Mouse (Mus musculus): ENCODE measurements around the gene Hmbs. TPM values are rescaled to one million over a fixed set of nuclear protein-coding genes. Genes with fewer than 3 reads are reported as not detected.
"Not testable (repeated sequence)": the region's sequence is repeated elsewhere in the genome, so short reads cannot be mapped to it uniquely, and the experiment has no call there.

The Hmbs gene
- total RNA-seq, 2 experiments from 2014 or later = 21.9 to 29.1 TPM

DNA sequence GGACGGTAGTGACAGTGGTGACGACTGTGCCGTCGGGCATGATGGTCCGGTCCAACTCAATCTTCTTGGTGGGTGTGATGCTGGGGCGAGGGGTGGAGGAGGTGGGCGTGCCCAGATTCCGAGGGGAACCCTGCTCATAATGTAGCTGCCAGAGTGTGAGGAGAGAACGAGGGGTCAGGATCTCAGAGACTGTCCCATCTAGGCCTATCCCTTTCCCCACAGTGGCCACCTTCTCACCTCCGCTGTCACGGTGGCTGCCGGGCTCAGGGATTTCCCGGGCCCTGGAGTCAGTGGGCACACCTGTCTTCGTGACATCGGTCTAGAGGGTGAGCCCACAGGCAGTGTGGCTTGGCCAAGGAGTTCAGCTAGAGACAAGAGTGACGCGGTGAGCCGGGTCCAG is 29.1 kb downstream of the Hmbs start:
- TF ChIP-seq CTCF (IDR thresholded peaks at IDR 0.05) = no peak
- no peak for DNase-seq
- intact Hi-C loops (cut with DNase I) = no loop called here
- Histone ChIP-seq H3K4me3 (no peak overlapping the region), H3K27ac (no peak overlapping the region)

DNA sequence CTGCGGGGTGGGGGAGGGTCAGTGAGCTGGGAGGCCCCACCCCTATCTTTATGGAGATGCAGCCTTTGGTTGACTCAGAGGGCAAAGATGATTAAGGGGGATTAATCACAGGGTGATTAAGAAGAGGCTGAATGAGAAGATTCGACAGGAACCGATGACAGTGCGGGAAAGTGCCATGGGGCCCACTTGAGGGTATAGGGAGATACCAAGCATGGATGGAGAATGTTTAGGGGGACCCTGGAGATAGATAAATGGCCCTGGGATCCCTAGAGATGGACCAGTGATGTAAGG is 29.8 kb downstream of the Hmbs start:
- no peak for TF ChIP-seq CTCF (IDR thresholded peaks at IDR 0.05)
- DNase-seq = no peak
- H3K4me3 ChIP-seq = no peak overlapping the region
- intact Hi-C loops (cut with DNase I) = no loop called here
- H3K27ac ChIP-seq = no peak overlapping the region

DNA sequence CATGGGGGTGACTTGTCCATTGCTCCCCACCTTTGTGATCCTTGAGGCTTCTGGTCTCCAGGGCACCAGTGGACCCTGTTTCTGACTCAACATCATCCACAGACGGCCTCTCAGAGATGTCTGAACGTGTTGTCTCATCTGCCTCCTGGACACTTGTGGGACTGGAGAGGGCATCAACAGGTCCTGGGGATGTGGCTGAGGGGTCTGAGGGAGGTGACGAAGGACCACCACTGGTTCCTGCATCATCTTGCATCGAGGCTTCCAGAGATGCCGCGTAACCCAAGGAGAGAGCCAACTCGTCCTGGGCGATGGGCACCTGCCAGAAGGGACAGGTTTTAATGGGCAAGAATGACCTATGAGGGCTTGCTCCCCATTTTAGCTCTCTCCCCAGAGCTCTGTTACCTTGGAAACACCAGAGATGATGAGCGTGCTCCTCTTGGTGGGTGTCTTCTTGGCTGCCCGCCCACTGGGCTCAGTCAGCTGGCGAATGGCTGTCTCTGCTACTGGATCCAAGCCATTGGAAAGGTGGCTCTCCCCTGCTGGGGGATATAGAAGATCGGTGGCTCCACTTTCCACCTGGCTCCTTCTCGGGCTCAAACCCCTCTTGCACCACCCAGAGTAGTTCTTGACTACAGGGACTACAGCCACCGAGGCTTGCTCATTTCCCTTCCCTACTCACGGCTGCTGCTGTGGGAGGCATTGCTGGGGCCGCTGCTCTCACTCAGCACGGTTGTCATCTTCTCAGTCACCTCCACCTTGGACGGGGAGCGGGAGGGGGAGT is 30.4 kb downstream of the Hmbs start:
- no peak overlapping the region for H3K4me3 ChIP-seq
- no peak overlapping the region for H3K27ac ChIP-seq
- no peak for TF ChIP-seq CTCF (IDR thresholded peaks at IDR 0.05)
- intact Hi-C loops (cut with DNase I) = no loop called here
- no peak for DNase-seq

DNA sequence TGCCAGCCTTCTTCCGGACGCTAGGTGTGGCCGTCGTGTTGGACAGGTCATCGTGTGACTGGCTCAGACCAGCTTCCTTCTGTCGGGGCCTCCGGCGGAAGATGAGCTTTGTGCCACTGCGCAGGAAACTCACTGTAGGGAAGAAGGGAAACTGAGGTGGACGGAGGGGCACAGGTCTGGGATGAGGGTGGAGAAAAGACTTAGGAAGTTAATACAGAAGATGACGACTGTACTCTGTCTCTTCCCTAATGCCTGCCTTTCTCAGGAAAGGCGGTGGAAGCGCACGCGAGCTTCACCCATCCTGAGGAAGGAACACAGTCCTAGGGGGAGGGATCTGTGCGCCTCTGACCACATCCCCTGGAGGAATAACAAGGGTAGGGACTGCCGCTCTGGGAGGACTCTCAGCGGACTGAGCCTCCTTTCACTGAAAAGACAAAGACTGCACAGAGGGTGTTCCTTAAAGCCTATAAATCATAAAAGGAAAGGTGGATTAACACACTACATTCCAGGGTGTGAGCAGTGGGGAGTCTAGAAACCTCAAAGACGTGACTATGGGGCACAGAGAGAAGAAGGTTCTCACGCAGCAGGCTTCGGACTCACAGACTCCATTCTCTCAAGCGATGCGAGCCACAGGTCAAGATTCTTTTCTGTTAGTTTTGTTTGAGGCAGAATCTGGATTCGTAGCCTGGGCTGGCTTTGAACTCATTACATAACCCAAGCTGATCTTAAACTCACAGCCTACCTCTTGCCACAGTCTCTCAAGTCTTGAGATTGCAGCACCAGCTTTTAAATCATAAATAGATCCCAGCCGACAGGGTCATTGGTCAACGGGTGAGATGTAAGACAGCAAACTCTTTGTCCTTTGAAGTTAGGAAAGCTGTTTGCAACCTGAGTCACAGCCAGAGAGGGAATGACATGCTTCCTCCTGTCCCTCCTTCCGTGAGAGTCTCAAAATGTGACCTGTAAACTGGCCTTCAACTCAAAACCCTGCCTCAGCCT is 32.6 kb downstream of the Hmbs start:
- Histone ChIP-seq H3K27ac (peak overlapping the region; percentile 81), H3K4me3 (peak overlapping the region; percentile 53)
- no peak for DNase-seq
- no peak for TF ChIP-seq CTCF (IDR thresholded peaks at IDR 0.05)
- intact Hi-C loops (cut with DNase I) = no loop called here

DNA sequence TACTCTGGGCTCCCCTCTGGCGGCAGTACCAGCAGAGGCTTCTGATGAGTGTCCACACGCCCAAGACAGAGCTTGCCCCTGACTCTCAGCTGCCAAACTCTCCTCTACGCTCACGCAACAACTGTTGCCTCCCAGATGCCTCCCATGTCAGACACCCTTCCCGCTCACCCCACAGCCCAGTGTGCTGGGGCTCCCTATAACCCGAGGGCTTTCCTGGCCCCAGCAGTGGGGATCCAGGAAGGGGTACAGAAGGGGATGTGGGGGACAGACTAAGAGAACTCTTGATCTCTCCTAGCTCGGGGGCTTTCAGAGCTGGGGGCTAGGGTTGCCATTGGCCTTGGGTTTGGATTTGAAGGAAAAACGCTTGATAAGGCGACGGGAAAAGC is 33.3 kb downstream of the Hmbs start:
- intact Hi-C loops (cut with DNase I) = no loop called here
- H3K27ac ChIP-seq = peak overlapping the region; percentile 81
- DNase-seq = no peak
- H3K4me3 ChIP-seq = peak overlapping the region; percentile 53
- no peak for TF ChIP-seq CTCF (IDR thresholded peaks at IDR 0.05)

DNA sequence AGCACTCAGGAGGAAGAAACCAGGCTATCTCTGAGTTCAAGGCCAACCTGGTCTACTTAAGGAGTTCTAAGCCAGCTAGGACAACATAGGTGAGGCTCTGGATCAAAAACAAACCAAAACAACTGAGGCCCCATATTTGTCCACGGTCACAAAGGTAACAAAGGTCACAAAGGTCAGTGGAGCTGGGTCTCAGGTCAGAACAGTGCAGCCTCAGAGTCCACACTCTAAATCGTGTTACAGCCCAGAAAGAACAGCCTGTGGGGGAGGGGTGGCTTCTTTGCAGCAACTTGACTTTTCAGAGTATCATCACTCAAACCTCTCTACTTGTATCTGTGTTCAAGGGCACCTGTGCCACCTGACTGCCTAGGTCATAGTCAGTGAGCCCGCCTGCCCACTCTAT is 34.3 kb downstream of the Hmbs start:
- intact Hi-C loops (cut with DNase I) = no loop called here
- no peak for DNase-seq
- no peak for TF ChIP-seq CTCF (IDR thresholded peaks at IDR 0.05)
- Histone ChIP-seq H3K4me3 (no peak overlapping the region), H3K27ac (peak overlapping the region; percentile 81; the same call in 1 of the 2 replicates)

DNA sequence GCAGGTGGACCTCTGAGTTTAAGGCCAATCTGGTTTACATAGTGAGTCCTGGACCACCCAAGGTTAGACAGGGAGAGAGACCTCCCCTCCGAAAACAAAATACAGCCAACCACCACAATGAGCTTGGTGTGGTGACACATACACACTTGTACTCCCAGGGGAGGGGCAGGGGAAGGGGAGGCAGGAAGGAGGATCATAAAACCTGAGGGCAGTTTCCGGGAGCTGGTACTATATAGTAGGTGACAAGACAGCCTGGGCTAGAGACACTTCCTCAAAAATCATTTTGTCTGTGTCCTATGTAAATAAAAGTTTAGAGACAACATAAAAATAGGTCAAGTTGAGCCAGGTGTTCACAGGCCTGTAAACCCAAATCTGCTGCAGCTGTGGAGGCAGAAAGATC is 36.8 kb downstream of the Hmbs start:
- no peak overlapping the region for H3K4me3 ChIP-seq
- no peak for TF ChIP-seq CTCF (IDR thresholded peaks at IDR 0.05)
- DNase-seq = no peak
- H3K27ac ChIP-seq = no peak overlapping the region
- intact Hi-C loops (cut with DNase I) = no loop called here

DNA sequence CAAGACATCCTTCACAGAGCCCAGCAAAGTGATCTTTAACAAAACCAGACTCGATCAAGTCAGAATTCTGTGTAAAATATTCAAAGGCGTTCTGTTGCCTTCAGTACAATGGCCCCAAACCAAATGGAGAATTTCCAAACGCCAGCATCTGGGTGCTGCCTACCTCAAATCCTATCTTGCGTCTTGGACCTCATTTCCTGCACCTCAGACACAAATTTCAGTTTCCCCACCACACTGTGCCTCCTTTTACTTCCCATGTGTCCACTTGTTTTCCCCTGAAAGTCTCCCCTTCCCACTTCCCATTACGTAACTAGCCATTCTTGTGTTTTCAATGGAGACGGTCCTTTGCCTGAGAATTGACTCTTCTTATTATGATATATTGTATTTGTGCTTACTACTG is 37.5 kb downstream of the Hmbs start:
- Histone ChIP-seq H3K4me3 (no peak overlapping the region), H3K27ac (peak overlapping the region; percentile 84; the same call in 1 of the 2 replicates)
- no peak for DNase-seq
- TF ChIP-seq CTCF (IDR thresholded peaks at IDR 0.05) = no peak
- intact Hi-C loops (cut with DNase I) = no loop called here

DNA sequence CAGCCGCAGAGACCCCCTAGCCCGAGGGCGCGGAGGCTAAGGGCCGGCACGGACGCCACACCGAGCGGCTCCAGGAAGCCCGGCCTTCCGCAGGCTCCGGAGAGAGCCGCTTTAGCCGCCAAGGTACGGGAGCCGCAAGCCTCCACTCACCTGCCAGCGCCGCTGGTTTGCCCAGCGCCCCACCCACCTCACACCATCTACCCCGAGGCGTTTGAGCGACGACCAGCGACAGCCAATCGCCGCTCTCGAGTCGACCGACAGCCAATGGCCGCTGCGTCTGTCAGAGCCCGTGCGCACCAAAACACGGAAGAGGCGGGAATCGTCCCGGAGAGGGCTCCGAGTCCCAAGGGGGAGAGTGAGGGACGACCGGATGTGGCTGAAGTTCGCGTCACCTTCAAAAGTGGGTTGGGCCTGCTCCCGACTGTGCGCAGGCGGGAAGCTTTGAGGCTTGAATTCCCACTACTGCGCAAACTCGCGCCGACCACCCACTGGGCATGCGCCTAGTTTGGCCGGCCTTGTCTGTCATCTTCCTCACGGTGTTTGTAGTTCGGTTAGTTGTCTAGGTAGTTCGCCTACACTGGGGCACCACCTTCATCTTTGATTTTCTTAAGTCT is 38.5 kb downstream of the Hmbs start, which contains the start of gene Hinfp:
Gene Hinfp, minus strand, starts transcription at position 206 of the 614 bp plus-strand sequence.
- intact Hi-C loops (cut with DNase I) = no loop called here
- peak; percentile 99 for DNase-seq
- no peak for TF ChIP-seq CTCF (IDR thresholded peaks at IDR 0.05)
- Histone ChIP-seq H3K4me3 (peak within 1 kb of the TSS; percentile 99), H3K27ac (peak within 1 kb of the TSS; percentile 96)

DNA sequence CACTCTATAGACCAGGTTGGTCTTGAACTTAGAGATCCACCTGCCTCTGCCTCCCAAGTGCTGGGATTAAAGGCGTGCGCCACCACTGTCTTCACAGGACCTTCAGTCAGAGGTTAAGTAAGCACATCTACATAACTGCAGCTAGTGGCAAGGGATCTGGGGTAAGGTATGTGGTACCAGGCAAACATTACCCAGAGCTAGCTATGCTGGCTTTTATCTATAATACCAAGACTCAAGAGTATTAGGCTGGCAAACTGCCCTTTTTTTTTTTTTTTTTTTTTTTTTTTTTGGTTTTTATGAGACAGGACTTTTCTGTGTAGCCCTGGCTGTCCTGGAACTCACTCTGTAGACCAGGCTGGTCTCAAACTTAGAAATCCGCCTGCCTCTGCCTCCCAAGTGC is 44.0 kb downstream of the Hmbs start:
- intact Hi-C loops (cut with DNase I); H3K4me3 ChIP-seq; H3K27ac ChIP-seq; DNase-seq: not testable (repeated sequence)

DNA sequence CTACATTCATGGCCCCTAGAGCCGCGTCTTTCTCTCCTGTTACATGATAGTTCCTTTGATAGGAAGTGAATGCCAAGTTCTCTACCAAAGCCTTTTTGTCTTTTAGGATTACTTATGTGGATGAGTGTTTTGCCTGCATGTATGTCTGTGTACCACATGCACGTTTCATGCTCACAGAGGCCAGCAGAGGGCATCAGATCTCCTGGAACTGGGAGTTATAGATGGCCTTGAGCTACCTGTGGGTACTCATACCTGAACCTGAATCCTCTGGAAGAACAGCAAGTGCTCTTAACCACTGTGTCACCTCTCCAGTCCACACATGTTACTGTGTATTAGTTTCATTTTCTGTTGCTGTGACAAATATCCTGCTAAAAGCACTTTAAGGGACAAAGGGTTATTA is 51.5 kb downstream of the Hmbs start:
- DNase-seq = no peak
- Histone ChIP-seq H3K27ac (no peak overlapping the region), H3K4me3 (no peak overlapping the region)
- peak; percentile 67 for TF ChIP-seq CTCF (IDR thresholded peaks at IDR 0.05)
- intact Hi-C loops (cut with DNase I) = loop anchor here (1.0 kb wide), 1 partner anchor 65 kb away; no protein-coding TSS in a partner anchor

DNA sequence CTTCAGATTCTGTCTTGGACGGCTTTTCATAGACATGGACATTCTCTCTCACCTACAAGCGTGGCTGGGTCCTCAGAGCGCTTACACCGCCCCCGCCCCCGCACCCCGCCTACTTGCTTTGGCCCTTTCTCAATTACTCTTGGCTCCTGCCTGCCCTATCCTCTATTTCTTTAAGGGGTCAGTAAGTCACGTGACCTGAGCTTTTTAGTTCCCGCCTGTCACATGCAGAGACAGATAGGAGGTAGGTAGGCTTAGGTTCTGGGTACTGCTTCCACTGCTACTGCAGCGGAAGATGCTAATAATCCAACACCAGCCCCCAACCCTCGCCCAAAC is 55.1 kb downstream of the Hmbs start:
- intact Hi-C loops (cut with DNase I) = no loop called here
- no peak for DNase-seq
- no peak for TF ChIP-seq CTCF (IDR thresholded peaks at IDR 0.05)
- Histone ChIP-seq H3K4me3 (no peak overlapping the region), H3K27ac (no peak overlapping the region)
